Mouse (Mus musculus) natural killer cell, adult 2 months (primary cell): ENCODE data around the gene Lmo7.

ENCODE experiments used
- DNase-seq, 2 experiments: peaks; one replicate each; pipeline ENCODE4 v3.0.0; 2022; ENCODE audit warnings: low spot score in 2 of 2

Gene Lmo7

GRCm38 (mm10) chr14:101946711-101947516, 217.2 kb downstream of the Lmo7 start:
- peak in 1 of 2 experiments; percentile 1 for DNase-seq

- peak; percentile 4 to 16 for DNase-seq
These were observed 219.4 kb downstream of the Lmo7 start for GRCm38 (mm10) chr14:101949114-101949513.

GRCm38 (mm10) chr14:101951107-101951506, 221.3 kb downstream of the Lmo7 start:
- DNase-seq, result no peak

GRCm38 (mm10) chr14:101953793-101954468, 224.2 kb downstream of the Lmo7 start:
- DNase-seq, result no peak

- DNase-seq, result no peak
These were observed 234.6 kb downstream of the Lmo7 start for GRCm38 (mm10) chr14:101964381-101964780.

- no peak for DNase-seq
These were observed 235.2 kb downstream of the Lmo7 start for GRCm38 (mm10) chr14:101964956-101965355.

- no peak for DNase-seq
These were observed 243.0 kb downstream of the Lmo7 start for GRCm38 (mm10) chr14:101972764-101973163.

GRCm38 (mm10) chr14:101973171-101973570, 243.4 kb downstream of the Lmo7 start:
- no peak for DNase-seq

GRCm38 (mm10) chr14:101976021-101976685, 246.4 kb downstream of the Lmo7 start:
- DNase-seq, result no peak
